Mouse (Mus musculus): Measurements from ENCODE around the gene Megf9. TPM values are rescaled to one million over a fixed set of nuclear protein-coding genes. Genes with fewer than 3 reads are reported as not detected.

The Megf9 gene
- total RNA-seq, 2 experiments from 2014 or later, result 12.7 to 14.4 TPM

Other genes with a start within 250 kb of the Megf9 start
- 1 to 10 TPM; 4.4 to 4.8 TPM for gene Cdk5rap2, start 124.6 kb downstream of the Megf9 start, total RNA-seq (2021)

Data from heart, postnatal 36 days (tissue).